Mouse (Mus musculus) kidney, postnatal 25 days (tissue): Measurements from ENCODE around the gene Eva1c.

Source experiments
- DNase-seq, 2 experiments: peaks; one replicate each; pipeline ENCODE4 v3.0.0; 2021; ENCODE audit warnings: mixed read lengths in 2 of 2

Eva1c gene

GRCm38 (mm10) chr16:90924606-90925370, 98.3 kb downstream of the Eva1c start:
- DNase-seq = peak; percentile 56 to 75

GRCm38 (mm10) chr16:90925461-90925860, 98.9 kb downstream of the Eva1c start:
- peak; percentile 78 to 83 for DNase-seq

- no peak for DNase-seq
These were observed 100.9 kb downstream of the Eva1c start for GRCm38 (mm10) chr16:90927446-90927845.

GRCm38 (mm10) chr16:90933534-90934176, 107.1 kb downstream of the Eva1c start:
- DNase-seq = no peak

GRCm38 (mm10) chr16:90934193-90934686, 107.7 kb downstream of the Eva1c start:
- DNase-seq = peak; percentile 70 to 84

GRCm38 (mm10) chr16:90934687-90935328, 108.3 kb downstream of the Eva1c start, which contains the start of gene Cfap298:
TSS of gene Cfap298 (minus strand) at chr16:90935114.
- peak; percentile 94 to 97 for DNase-seq

- no peak for DNase-seq
These were observed 114.7 kb downstream of the Eva1c start for GRCm38 (mm10) chr16:90941246-90941645.

GRCm38 (mm10) chr16:90946977-90947376, 120.5 kb downstream of the Eva1c start:
- DNase-seq = no peak

- no peak for DNase-seq
These were observed 123.9 kb downstream of the Eva1c start for GRCm38 (mm10) chr16:90950354-90950963.

GRCm38 (mm10) chr16:90953147-90953546, 126.6 kb downstream of the Eva1c start:
- DNase-seq = no peak

GRCm38 (mm10) chr16:90953770-90954169, 127.3 kb downstream of the Eva1c start:
- no peak for DNase-seq
